Mouse (Mus musculus) cerebellum, adult 2 months (tissue): ENCODE data around the gene Gli1.

ENCODE experiments used
- CTCF ChIP-seq: fragments of 200-500 bp; IDR thresholded peaks from 2 replicates; pipeline ENCODE4 v1.5.1; 2011; ENCODE audit warnings: low read depth, mild to moderate bottlenecking, control low read depth, low read length, moderate library complexity, borderline replicate concordance; ENCODE audit not compliant: insufficient read depth
- POLR2A ChIP-seq: fragments of 200-500 bp; IDR thresholded peaks from 2 replicates; pipeline ENCODE4 v1.6.1; 2011; ENCODE audit warnings: low read length, control low read depth, borderline replicate concordance; ENCODE audit not compliant: insufficient read depth

DNA sequence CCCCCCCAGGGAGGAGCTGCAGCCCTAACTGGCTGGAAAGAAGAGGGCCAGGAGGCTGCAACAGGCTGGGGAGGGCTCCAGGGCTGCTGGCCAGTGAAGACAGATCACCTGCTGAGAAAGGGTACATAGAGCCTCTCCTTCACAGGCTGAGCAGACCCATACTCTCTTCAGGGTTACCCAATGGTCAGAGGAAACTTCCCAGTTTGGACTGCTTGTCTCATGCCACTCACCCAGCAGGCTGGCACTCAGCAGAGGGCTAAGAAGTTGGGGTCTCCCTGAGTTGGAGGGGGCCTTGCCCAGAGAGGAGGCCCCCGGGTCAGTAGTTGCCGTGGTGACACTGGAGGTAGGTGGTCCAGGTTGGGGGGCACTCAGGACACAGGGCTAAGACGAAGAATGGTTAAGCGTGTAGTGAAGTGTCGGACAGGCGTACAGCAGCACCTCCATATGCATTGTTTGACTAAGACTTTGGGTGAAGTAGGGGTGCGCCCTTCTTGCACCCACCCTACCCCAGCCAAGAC lies 57.6 kb downstream of the Gli1 start:
- no peak for TF ChIP-seq POLR2A
- no peak for TF ChIP-seq CTCF
